Mouse (Mus musculus) gastrocnemius, postnatal 36 days (tissue): ENCODE data around the gene Ap3s2. TPM values are rescaled to one million over a fixed set of nuclear protein-coding genes. Genes with fewer than 3 reads are reported as not detected.

Source experiments
- DNase-seq, 2 experiments: peaks; one replicate each; pipeline ENCODE4 v3.0.0; 2022
- intact Hi-C: fragments of 180-260 bp; cut with DNase I; formaldehyde crosslinking; loops from one replicate; pipeline ENCODE4 v1.15.1; 2025
- total RNA-seq, 2 experiments: library from RNA; stranded (reverse); gene quantifications; 2 replicates each; pipeline ENCODE4 v1.2.3; 2021

Ap3s2 gene
- total RNA-seq, 2 experiments from 2014 or later: 16.0 to 17.9 TPM

GRCm38 (mm10) chr7:79892576-79893428, 27.6 kb downstream of the Ap3s2 start:
- no peak for DNase-seq
- intact Hi-C loops: no loop called here

GRCm38 (mm10) chr7:79890436-79891221, 29.8 kb downstream of the Ap3s2 start:
- intact Hi-C loops: no loop called here
- no peak for DNase-seq

GRCm38 (mm10) chr7:79888603-79889002, 31.8 kb downstream of the Ap3s2 start:
- DNase-seq: no peak
- intact Hi-C loops: no loop called here

DNA sequence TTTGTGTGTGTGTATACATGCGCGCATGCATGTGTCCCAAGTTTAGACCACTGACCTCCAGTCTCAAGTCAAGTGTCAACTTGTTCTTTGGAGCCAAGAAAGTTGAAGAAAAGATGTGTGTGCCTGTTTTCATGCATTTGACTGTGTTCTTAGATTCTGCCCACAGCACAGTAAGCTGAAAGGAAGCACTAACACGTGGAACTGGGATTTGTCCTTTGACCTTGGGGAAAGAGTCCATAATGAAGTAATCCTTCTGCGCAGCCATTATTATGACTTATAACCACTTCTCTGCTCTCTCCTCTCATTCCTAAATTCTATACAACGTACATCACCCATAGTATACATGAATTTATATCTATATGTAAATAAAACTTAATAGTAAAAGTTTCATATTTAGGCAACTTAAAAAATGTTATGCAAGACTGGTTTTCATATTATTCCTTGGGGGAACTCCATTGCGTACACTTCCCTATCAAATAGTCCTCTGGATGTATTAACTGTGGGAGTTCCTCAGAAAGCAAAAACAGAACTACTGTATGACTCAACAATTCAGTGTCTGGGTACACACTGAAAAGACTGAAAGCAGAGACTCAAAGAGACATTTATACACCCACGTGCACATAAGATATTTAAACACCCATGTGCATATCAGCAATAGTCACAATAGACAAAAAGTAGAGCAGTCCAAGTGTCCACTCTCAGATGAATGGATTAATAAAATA, 36.7 kb downstream of the Ap3s2 start:
- intact Hi-C loops: no loop called here
- DNase-seq: no peak

DNA sequence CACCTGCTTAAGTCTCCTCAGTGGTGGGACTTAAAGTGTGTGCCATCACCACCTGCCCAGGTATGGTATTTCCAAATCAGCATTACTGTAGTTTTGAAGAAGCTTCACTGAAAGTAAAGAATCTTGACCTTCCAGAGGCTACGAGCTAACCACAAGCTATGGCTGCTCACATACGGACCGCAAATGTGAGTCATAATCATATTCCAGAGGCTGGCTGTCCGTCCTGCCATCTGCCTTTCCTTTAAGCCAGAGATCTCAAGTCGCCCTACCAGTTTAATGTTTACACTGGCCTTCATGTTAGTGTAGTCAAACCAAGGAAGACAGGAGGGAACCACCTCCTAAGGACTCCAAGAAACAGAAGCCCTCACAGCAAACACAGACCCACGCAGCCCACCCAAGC, 38.5 kb downstream of the Ap3s2 start:
- no peak for DNase-seq
- intact Hi-C loops: no loop called here

DNA sequence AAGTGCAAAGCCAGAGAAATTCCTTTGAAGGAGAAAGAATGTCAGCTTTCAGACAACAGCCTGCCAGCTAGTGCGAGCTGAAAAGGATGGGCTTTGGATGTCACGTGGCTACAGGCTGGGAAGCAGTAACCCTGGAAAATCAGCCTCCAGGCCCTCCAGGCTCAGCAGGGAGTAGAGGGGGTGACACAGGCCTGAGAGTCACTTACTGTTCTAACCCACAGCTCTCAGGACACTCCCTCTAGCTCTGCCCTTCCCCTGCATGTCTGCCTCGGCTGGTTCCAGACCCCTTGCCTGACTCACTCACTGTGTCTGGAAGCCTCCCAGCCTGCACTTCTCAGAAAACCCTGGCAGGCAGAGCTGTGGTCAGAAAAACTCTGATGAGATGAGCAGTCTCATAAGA, 39.5 kb downstream of the Ap3s2 start:
- peak in 1 of 2 experiments; percentile 60 for DNase-seq
- intact Hi-C loops: no loop called here

GRCm38 (mm10) chr7:79880033-79880432, 40.4 kb downstream of the Ap3s2 start:
- DNase-seq: no peak
- intact Hi-C loops: no loop called here

- intact Hi-C loops: no loop called here
- DNase-seq: no peak
Observed at GRCm38 (mm10) chr7:79878455-79879025, 41.9 kb downstream of the Ap3s2 start.

GRCm38 (mm10) chr7:79873407-79873806, 47.0 kb downstream of the Ap3s2 start:
- intact Hi-C loops: no loop called here
- DNase-seq: no peak

- DNase-seq: no peak
- intact Hi-C loops: no loop called here
Observed at GRCm38 (mm10) chr7:79871797-79872345, 48.6 kb downstream of the Ap3s2 start.

- DNase-seq: no peak
- intact Hi-C loops: no loop called here
Observed at GRCm38 (mm10) chr7:79869072-79869719, 51.3 kb downstream of the Ap3s2 start.

GRCm38 (mm10) chr7:79868475-79868874, 52.0 kb downstream of the Ap3s2 start:
- intact Hi-C loops: no loop called here
- no peak for DNase-seq

GRCm38 (mm10) chr7:79867861-79868260, 52.6 kb downstream of the Ap3s2 start:
- peak in 1 of 2 experiments; percentile 36 for DNase-seq
- intact Hi-C loops: no loop called here

GRCm38 (mm10) chr7:79866294-79867000, 54.0 kb downstream of the Ap3s2 start:
- intact Hi-C loops: no loop called here
- no peak for DNase-seq

DNA sequence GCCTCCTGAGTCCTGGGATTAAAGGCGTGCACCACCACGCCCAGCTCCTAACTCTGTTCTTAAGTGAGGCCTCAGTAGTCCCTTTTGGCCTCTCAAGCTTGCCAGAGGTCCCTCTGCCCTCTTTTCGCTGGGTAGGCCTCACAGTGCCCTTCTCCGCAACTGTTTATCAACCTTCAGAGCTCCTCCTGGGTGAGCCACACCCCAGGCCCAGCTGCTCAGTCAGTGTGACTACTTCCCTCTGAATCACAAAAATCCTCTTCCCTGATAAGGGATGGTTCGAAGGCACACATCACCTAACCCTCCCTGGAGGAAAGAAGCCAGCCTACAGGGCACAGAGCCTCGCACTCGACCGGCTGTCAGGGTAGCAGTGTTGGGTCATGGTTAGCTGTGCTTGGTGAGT, 58.7 kb downstream of the Ap3s2 start:
- DNase-seq: no peak
- intact Hi-C loops: no loop called here

- intact Hi-C loops: no loop called here
- DNase-seq: peak in 1 of 2 experiments; percentile 2
Observed at GRCm38 (mm10) chr7:79860811-79861210, 59.6 kb downstream of the Ap3s2 start, which contains the start of gene Anpep. TSS of gene Anpep (minus strand) at chr7:79861059.

- no peak for DNase-seq
- intact Hi-C loops: no loop called here
Observed at GRCm38 (mm10) chr7:79858956-79859630, 61.4 kb downstream of the Ap3s2 start.

- intact Hi-C loops: no loop called here
- peak in 1 of 2 experiments; percentile 34 for DNase-seq
Observed at GRCm38 (mm10) chr7:79858202-79858934, 62.1 kb downstream of the Ap3s2 start.
